Mouse (Mus musculus) lung, adult 2 months (tissue): ENCODE measurements around the gene A930009A15Rik. TPM values are rescaled to one million over a fixed set of nuclear protein-coding genes. Genes with fewer than 3 reads are reported as not detected.

ENCODE experiments used
- DNase-seq: peaks from one replicate; pipeline ENCODE4 v3.0.0; 2022
- H3K4me1 ChIP-seq: fragments of 200-500 bp; 2 replicates; pipeline ENCODE4 v1.6.1; 2011; ENCODE audit warnings: low read length; ENCODE audit not compliant: control insufficient read depth, insufficient read depth
- H3K4me3 ChIP-seq: fragments of 200-500 bp; replicated peaks from 2 replicates; pipeline ENCODE3; 2011; ENCODE audit warnings: low read depth, mild to moderate bottlenecking, control low read depth, low read length; ENCODE audit errors: extremely low read depth
- CTCF ChIP-seq: fragments of 200-500 bp; IDR thresholded peaks from 2 replicates; pipeline ENCODE4 v1.5.1; 2011; ENCODE audit warnings: mild to moderate bottlenecking, low read length, control low read depth; ENCODE audit not compliant: insufficient read depth
- POLR2A ChIP-seq: fragments of 200-500 bp; IDR thresholded peaks from 2 replicates; pipeline ENCODE4 v1.6.1; 2011; ENCODE audit warnings: low read depth, mild to moderate bottlenecking, control low read depth, low read length, borderline replicate concordance; ENCODE audit errors: extremely low read depth
- WGBS: fragments of 180-500 bp; shearing (Covaris S2); methylation state at CpG from one replicate; pipeline ENCODE4 v1.1.7; 2018; 5-methylcytosine and 5-hydroxymethylcytosine counted together
- polyA plus RNA-seq: library from polyadenylated mRNA; depleted of rRNA; stranded (reverse); fragments of >200 nt; gene quantifications from 2 replicates; pipeline ENCODE4 v1.2.3, GENCODE M21; 2012; rRNA removed

A930009A15Rik gene
- polyA plus RNA-seq, 1 experiment: not detected

GRCm38 (mm10) chr10:115626678-115627077, 56.9 kb downstream of the A930009A15Rik start:
- no peak for TF ChIP-seq CTCF
- TF ChIP-seq POLR2A: no peak
- H3K4me3 ChIP-seq: no peak overlapping the region
- WGBS: 82% methylated on average over 6 of the region's 6 CpGs
- DNase-seq: no peak
- peaks cover 3% of the 10 kb centered on the region for H3K4me1 ChIP-seq

Other genes with a start within 250 kb of the A930009A15Rik start
- 10.1 and 18.3 TPM in 2 replicates for gene Tmem19, start 207.5 kb upstream of the A930009A15Rik start, polyA plus RNA-seq
- 6.1 and 6.2 TPM in 2 replicates for gene Thap2, start 185.5 kb upstream of the A930009A15Rik start, polyA plus RNA-seq
- gene Zfc3h1, start 185.0 kb upstream of the A930009A15Rik start, polyA plus RNA-seq: 11.7 and 25.6 TPM in 2 replicates
- 0.43 and 0.53 TPM in 2 replicates for gene Lgr5, start 17.8 kb downstream of the A930009A15Rik start, polyA plus RNA-seq
- gene Tspan8, start 246.8 kb downstream of the A930009A15Rik start, polyA plus RNA-seq: 32.0 and 61.3 TPM in 2 replicates